Mouse (Mus musculus) limb, embryonic 11.5 days (tissue): Measurements from ENCODE around the gene Psmg3. TPM values are rescaled to one million over a fixed set of nuclear protein-coding genes. Genes with fewer than 3 reads are reported as not detected.

Source experiments
- ATAC-seq: fragments of 200-750 bp; cut with Nextera tagmentation; 2 replicates; pipeline ENCODE4 v1.8.0; 2017; ENCODE audit warnings: low read depth; ENCODE audit not compliant: insufficient number of reproducible peaks, low FRiP score, low TSS enrichment
- DNase-seq: peaks from one replicate; pipeline ENCODE4 v3.0.0-alpha.2; 2015; ENCODE audit warnings: low spot score
- H3K27ac ChIP-seq: fragments of 300-500 bp; sonication (generic); replicated peaks from 2 replicates; pipeline ENCODE4 v1.5.1; 2014; ENCODE audit warnings: low read depth, mild to moderate bottlenecking, low read length
- H3K27me3 ChIP-seq: fragments of 300-500 bp; sonication (generic); 2 replicates; pipeline ENCODE4 v1.6.1; 2014; ENCODE audit warnings: mild to moderate bottlenecking, low read length, mixed read lengths; ENCODE audit not compliant: control insufficient read depth, insufficient read depth
- H3K36me3 ChIP-seq: fragments of 300-500 bp; sonication (generic); 2 replicates; pipeline ENCODE4 v1.6.1; 2014; ENCODE audit warnings: mild to moderate bottlenecking, low read length, moderate library complexity, mixed read lengths; ENCODE audit not compliant: control insufficient read depth, insufficient read depth
- H3K4me1 ChIP-seq: fragments of 300-500 bp; sonication (generic); 2 replicates; pipeline ENCODE4 v1.6.1; 2014; ENCODE audit warnings: low read length, mixed read lengths; ENCODE audit not compliant: control insufficient read depth, insufficient read depth
- H3K4me2 ChIP-seq: fragments of 300-500 bp; sonication (generic); 2 replicates; pipeline ENCODE4 v1.6.1; 2014; ENCODE audit warnings: low read depth, mild to moderate bottlenecking, moderate library complexity; ENCODE audit not compliant: severe bottlenecking
- H3K4me3 ChIP-seq: fragments of 300-500 bp; sonication (generic); 2 replicates; pipeline ENCODE4 v1.5.1; 2014; ENCODE audit warnings: low read depth, low read length
- H3K9ac ChIP-seq: fragments of 300-500 bp; sonication (generic); 2 replicates; pipeline ENCODE4 v1.6.1; 2014; ENCODE audit warnings: mild to moderate bottlenecking, low read length
- H3K9me3 ChIP-seq: fragments of 300-500 bp; sonication (generic); 2 replicates; pipeline ENCODE4 v1.6.1; 2016; ENCODE audit warnings: low read length; ENCODE audit not compliant: control insufficient read depth
- WGBS: fragments of 180-500 bp; shearing (Covaris S2); extraction: QIAGEN DNeasy Blood & Tissue Kit; methylation state at CpG from one replicate; pipeline ENCODE4 v1.1.7; 2014; 5-methylcytosine and 5-hydroxymethylcytosine counted together
- polyA plus RNA-seq: library from polyadenylated mRNA; unstranded; fragments of >200 nt; fragmentation: Nextera tagmentation; extraction: Ambion mirVana; gene quantifications from 2 replicates; pipeline ENCODE4 v1.2.1, GENCODE M21; 2014

The Psmg3 gene
- polyA plus RNA-seq, 1 experiment from 2014 or later = 82.9 TPM

GRCm38 (mm10) chr5:139796001-139796620 is 30.6 kb downstream of the Psmg3 start:
- Histone ChIP-seq H3K36me3 (peaks cover 3% of the 10 kb centered on the region; the same call in 1 of the 2 replicates), H3K4me2 (no peak overlapping the region), H3K9ac (no peak overlapping the region), H3K9me3 (no peaks in the 10 kb centered on the region), H3K4me3 (no peak overlapping the region), H3K27me3 (no peaks in the 10 kb centered on the region), H3K4me1 (peaks cover 18% of the 10 kb centered on the region; the same call in 1 of the 2 replicates), H3K27ac (no peak overlapping the region)
- 84% methylated on average over 9 of the region's 9 CpGs for WGBS
- ATAC-seq = no peak
- no peak for DNase-seq

- H3K9ac ChIP-seq = no peak overlapping the region
Measured at GRCm38 (mm10) chr5:139794938-139795337, 31.7 kb downstream of the Psmg3 start.

GRCm38 (mm10) chr5:139794137-139794536 is 32.5 kb downstream of the Psmg3 start:
- 83% methylated on average over 5 of the region's 5 CpGs for whole genome bisulfite sequencing
- DNase-seq (no peak), ATAC-seq (no peak)
- Histone ChIP-seq H3K36me3 (no peaks in the 10 kb centered on the region), H3K4me1 (peaks cover 18% of the 10 kb centered on the region; the same call in 1 of the 2 replicates), H3K4me3 (no peak overlapping the region), H3K9me3 (no peaks in the 10 kb centered on the region), H3K4me2 (no peak overlapping the region), H3K9ac (no peak overlapping the region), H3K27ac (no peak overlapping the region), H3K27me3 (no peaks in the 10 kb centered on the region)

More at GRCm38 (mm10) chr5:139794938-139795337, 31.7 kb downstream of the Psmg3 start:
- DNase-seq = no peak
- ATAC-seq = no peak
- Histone ChIP-seq H3K27me3 (no peaks in the 10 kb centered on the region), H3K27ac (no peak overlapping the region), H3K4me3 (no peak overlapping the region), H3K36me3 (no peaks in the 10 kb centered on the region; the same call in 1 of the 2 replicates), H3K4me2 (no peak overlapping the region), H3K4me1 (peaks cover 18% of the 10 kb centered on the region; the same call in 1 of the 2 replicates), H3K9me3 (no peaks in the 10 kb centered on the region)
- 68% methylated on average over 10 of the region's 10 CpGs for WGBS

- no peak overlapping the region for H3K4me2 ChIP-seq
- DNase-seq = no peak
- H3K9ac ChIP-seq = no peak overlapping the region
- no peaks in the 10 kb centered on the region for H3K27me3 ChIP-seq
- no peak overlapping the region for H3K27ac ChIP-seq
- H3K4me3 ChIP-seq = no peak overlapping the region
- no peaks in the 10 kb centered on the region for H3K36me3 ChIP-seq
- 72% methylated on average over 11 of the region's 11 CpGs for WGBS
- no peak for ATAC-seq
- H3K4me1 ChIP-seq = peaks cover 18% of the 10 kb centered on the region; the same call in 1 of the 2 replicates
- H3K9me3 ChIP-seq = no peaks in the 10 kb centered on the region
Measured at GRCm38 (mm10) chr5:139793338-139794089, 33.2 kb downstream of the Psmg3 start.

GRCm38 (mm10) chr5:139792966-139793337 is 33.7 kb downstream of the Psmg3 start:
- ATAC-seq (no peak), DNase-seq (no peak)
- no peak overlapping the region for H3K9ac ChIP-seq
- H3K4me2 ChIP-seq = no peak overlapping the region
- H3K4me3 ChIP-seq = no peak overlapping the region
- H3K36me3 ChIP-seq = no peaks in the 10 kb centered on the region
- H3K4me1 ChIP-seq = peaks cover 15% of the 10 kb centered on the region; the same call in 1 of the 2 replicates
- WGBS = 63% methylated on average over 3 of the region's 3 CpGs
- no peaks in the 10 kb centered on the region for H3K9me3 ChIP-seq
- no peak overlapping the region for H3K27ac ChIP-seq
- no peaks in the 10 kb centered on the region for H3K27me3 ChIP-seq

GRCm38 (mm10) chr5:139792159-139792775 is 34.4 kb downstream of the Psmg3 start:
- DNase-seq = no peak
- WGBS = 24% methylated on average over 11 of the region's 11 CpGs
- H3K27me3 ChIP-seq = no peaks in the 10 kb centered on the region
- ATAC-seq = no peak
- H3K27ac ChIP-seq = no peak overlapping the region
- H3K4me1 ChIP-seq = peaks cover 8% of the 10 kb centered on the region; the same call in 1 of the 2 replicates
- H3K4me2 ChIP-seq = peak overlapping the region; percentile 99
- peak overlapping the region; percentile 82 for H3K4me3 ChIP-seq
- H3K9ac ChIP-seq = peak overlapping the region; percentile 71; the same call in 1 of the 2 replicates
- H3K36me3 ChIP-seq = no peaks in the 10 kb centered on the region
- no peaks in the 10 kb centered on the region for H3K9me3 ChIP-seq

- Histone ChIP-seq H3K9ac (peak within 1 kb of the TSS; percentile 71), H3K4me3 (peak within 1 kb of the TSS; percentile 82), H3K9me3 (no peaks in the 10 kb centered on the region), H3K27ac (0 out of 2 replicates have a peak within 1 kb of the TSS, but pooled peaks have one; percentile 21), H3K4me1 (peaks cover 3% of the 10 kb centered on the region; the same call in 1 of the 2 replicates), H3K4me2 (peak within 1 kb of the TSS; percentile 99), H3K36me3 (no peaks in the 10 kb centered on the region), H3K27me3 (no peaks in the 10 kb centered on the region)
- ATAC-seq (peak; percentile 85), DNase-seq (peak; percentile 97)
- WGBS = 1% methylated on average over 79 of the region's 92 CpGs
Measured at GRCm38 (mm10) chr5:139791227-139792158, 35.2 kb downstream of the Psmg3 start, which contains the start of gene Mafk. TSS of gene Mafk (plus strand) at chr5:139791513.
